Mouse (Mus musculus) liver, embryonic 16.5 days (tissue): ENCODE measurements around the gene Gtpbp3. TPM values are rescaled to one million over a fixed set of nuclear protein-coding genes. Genes with fewer than 3 reads are reported as not detected.

Experiments
- ATAC-seq: fragments of 200-750 bp; cut with Nextera tagmentation; 2 replicates; pipeline ENCODE4 v1.8.0; 2017; ENCODE audit warnings: low read depth, mild to moderate bottlenecking, moderate number of reproducible peaks, moderate library complexity
- H3K27ac ChIP-seq: fragments of 300-500 bp; sonication (generic); 2 replicates; pipeline ENCODE4 v1.5.1; 2014; ENCODE audit warnings: mild to moderate bottlenecking, low read length
- H3K27me3 ChIP-seq: fragments of 300-500 bp; sonication (generic); 2 replicates; pipeline ENCODE4 v1.6.1; 2014; ENCODE audit warnings: low read depth, low read length, mixed read lengths; ENCODE audit not compliant: control insufficient read depth, insufficient read depth
- H3K36me3 ChIP-seq: fragments of 300-500 bp; sonication (generic); 2 replicates; pipeline ENCODE4 v1.6.1; 2014; ENCODE audit warnings: mild to moderate bottlenecking; ENCODE audit not compliant: control insufficient read depth, insufficient read depth
- H3K4me1 ChIP-seq: fragments of 300-500 bp; sonication (generic); 2 replicates; pipeline ENCODE4 v1.6.1; 2014; ENCODE audit warnings: low read depth, low read length, mixed read lengths; ENCODE audit not compliant: control insufficient read depth
- H3K4me2 ChIP-seq: fragments of 300-500 bp; sonication (generic); 2 replicates; pipeline ENCODE4 v1.6.1; 2014; ENCODE audit warnings: low read depth, low read length, mixed read lengths
- H3K4me3 ChIP-seq: fragments of 300-500 bp; sonication (generic); 2 replicates; pipeline ENCODE4 v1.5.1; 2014; ENCODE audit warnings: low read depth, mild to moderate bottlenecking, low read length
- H3K9ac ChIP-seq: fragments of 300-500 bp; sonication (generic); 2 replicates; pipeline ENCODE4 v1.6.1; 2014; ENCODE audit warnings: low read depth, low read length
- H3K9me3 ChIP-seq: fragments of 300-500 bp; sonication (generic); replicated peaks from 2 replicates; pipeline ENCODE4 v1.6.1; 2016; ENCODE audit warnings: low read length; ENCODE audit not compliant: control insufficient read depth
- WGBS: fragments of 180-500 bp; shearing (Covaris S2); extraction: QIAGEN DNeasy Blood & Tissue Kit; methylation state at CpG from one replicate; pipeline ENCODE4 v1.1.7; 2014; ENCODE audit not compliant: insufficient replicate concordance; 5-methylcytosine and 5-hydroxymethylcytosine counted together
- polyA plus RNA-seq: library from polyadenylated mRNA; unstranded; fragments of >200 nt; fragmentation: Nextera tagmentation; extraction: Ambion mirVana; gene quantifications from 2 replicates; pipeline ENCODE4 v1.2.1, GENCODE M21; 2015

The Gtpbp3 gene
- polyA plus RNA-seq, 1 experiment from 2014 or later: 5.3 TPM

DNA sequence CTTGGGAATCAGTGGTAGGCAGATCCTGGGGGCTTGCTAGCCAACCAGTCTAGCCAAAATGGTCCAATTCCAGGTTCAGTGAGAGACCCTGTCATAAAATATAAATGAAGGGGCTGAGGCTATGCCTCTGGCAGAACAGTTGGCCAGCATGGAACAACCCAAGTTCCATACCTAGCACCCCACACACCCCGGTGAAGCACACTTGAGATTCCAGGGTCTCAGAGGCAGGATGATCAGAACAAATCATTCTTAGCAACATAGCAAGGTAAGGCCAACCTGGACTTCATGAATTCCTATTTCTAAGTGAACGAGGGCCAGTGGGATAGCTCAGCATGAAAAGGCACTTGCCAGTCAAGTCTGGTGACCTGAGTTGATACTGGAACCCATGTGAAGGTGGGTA lies 20.7 kb upstream of the Gtpbp3 start:
- Histone ChIP-seq H3K4me3 (no peak overlapping the region), H3K27me3 (no peaks in the 10 kb centered on the region), H3K4me1 (peaks cover 43% of the 10 kb centered on the region), H3K27ac (no peak overlapping the region), H3K4me2 (no peak overlapping the region), H3K36me3 (peaks cover 3% of the 10 kb centered on the region), H3K9ac (no peak overlapping the region), H3K9me3 (no peaks in the 10 kb centered on the region)
- no peak for ATAC-seq
- WGBS: 87% methylated on average over 2 of the region's 2 CpGs

DNA sequence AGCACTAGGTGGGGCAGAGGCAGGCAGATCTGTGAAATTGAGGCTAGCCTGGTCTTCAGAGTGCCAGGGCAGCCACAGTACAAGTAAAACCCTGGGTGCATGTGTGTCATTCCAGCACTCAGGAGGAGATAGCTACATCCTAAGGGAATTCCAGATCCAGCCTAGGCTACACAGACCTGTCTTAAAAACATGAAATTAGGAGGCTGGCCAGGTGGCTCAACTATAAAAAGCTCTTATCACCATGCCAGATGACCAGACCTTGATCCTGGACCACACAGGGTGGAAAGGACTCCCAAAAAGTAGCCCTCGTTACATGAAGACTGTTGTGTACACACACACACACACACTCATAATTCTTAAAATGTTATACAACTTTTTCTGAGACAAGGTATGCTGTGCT lies 19.9 kb upstream of the Gtpbp3 start:
- Histone ChIP-seq H3K27ac (no peak overlapping the region), H3K4me1 (peaks cover 37% of the 10 kb centered on the region)

GRCm38 (mm10) chr8:71468916-71469315 lies 19.0 kb upstream of the Gtpbp3 start, which contains the start of gene Dda1:
Dda1 (plus strand) TSS chr8:71469199.
- H3K27me3 ChIP-seq: no peaks in the 10 kb centered on the region
- H3K9ac ChIP-seq: peak within 1 kb of the TSS; percentile 91
- WGBS: 0% methylated on average over 50 of the region's 52 CpGs
- no peaks in the 10 kb centered on the region for H3K9me3 ChIP-seq
- H3K36me3 ChIP-seq: peaks cover 3% of the 10 kb centered on the region
- H3K27ac ChIP-seq: peak within 1 kb of the TSS; percentile 70
- peak; percentile 86 for ATAC-seq
- H3K4me3 ChIP-seq: peak within 1 kb of the TSS; percentile 93
- peaks cover 33% of the 10 kb centered on the region for H3K4me1 ChIP-seq
- H3K4me2 ChIP-seq: peak within 1 kb of the TSS; percentile 97

More for the DNA sequence above, 19.9 kb upstream of the Gtpbp3 start:
- no peaks in the 10 kb centered on the region for H3K9me3 ChIP-seq
- H3K4me2 ChIP-seq: no peak overlapping the region
- no peak overlapping the region for H3K4me3 ChIP-seq
- no peaks in the 10 kb centered on the region for H3K27me3 ChIP-seq
- H3K36me3 ChIP-seq: peaks cover 3% of the 10 kb centered on the region
- WGBS: 70% methylated on average over 1 of the region's 1 CpGs
- H3K9ac ChIP-seq: no peak overlapping the region
- ATAC-seq: no peak

DNA sequence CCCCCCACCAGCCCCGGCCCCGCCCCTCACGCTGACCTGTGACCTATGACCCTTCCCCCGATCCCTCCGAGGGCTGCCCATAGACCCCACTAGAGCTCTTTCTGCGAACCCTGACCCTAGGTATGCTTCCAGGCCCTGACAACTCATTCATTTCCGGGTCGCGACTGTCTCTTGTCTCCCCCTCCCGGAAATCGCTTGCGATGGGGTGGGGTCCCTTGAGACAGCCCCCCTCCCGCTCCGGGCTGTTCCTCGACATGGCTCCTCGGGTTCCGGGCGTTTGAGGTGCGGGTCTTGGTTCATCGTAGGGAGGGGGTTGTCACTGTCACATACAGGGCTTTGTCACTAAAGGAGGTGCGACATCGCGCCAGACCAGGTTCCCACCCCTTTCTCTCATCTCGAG lies 18.5 kb upstream of the Gtpbp3 start:
- no peak for ATAC-seq
- H3K4me1 ChIP-seq: peaks cover 28% of the 10 kb centered on the region
- peak overlapping the region; percentile 70 for H3K27ac ChIP-seq
- H3K9ac ChIP-seq: peak overlapping the region; percentile 91
- H3K36me3 ChIP-seq: peaks cover 3% of the 10 kb centered on the region
- no peaks in the 10 kb centered on the region for H3K27me3 ChIP-seq
- WGBS: under 1% methylated on average over 24 of the region's 24 CpGs
- peak overlapping the region; percentile 93 for H3K4me3 ChIP-seq
- H3K9me3 ChIP-seq: no peaks in the 10 kb centered on the region
- H3K4me2 ChIP-seq: peak overlapping the region; percentile 97

- WGBS: 83% methylated on average over 3 of the region's 3 CpGs
- Histone ChIP-seq H3K4me2 (peak overlapping the region; percentile 97), H3K9ac (peak overlapping the region; percentile 91), H3K9me3 (no peaks in the 10 kb centered on the region), H3K27me3 (no peaks in the 10 kb centered on the region), H3K36me3 (peaks cover 3% of the 10 kb centered on the region), H3K4me1 (peaks cover 26% of the 10 kb centered on the region), H3K4me3 (peak overlapping the region; percentile 93), H3K27ac (peak overlapping the region; percentile 70)
- no peak for ATAC-seq
Observed at GRCm38 (mm10) chr8:71470146-71470912, 17.6 kb upstream of the Gtpbp3 start.

DNA sequence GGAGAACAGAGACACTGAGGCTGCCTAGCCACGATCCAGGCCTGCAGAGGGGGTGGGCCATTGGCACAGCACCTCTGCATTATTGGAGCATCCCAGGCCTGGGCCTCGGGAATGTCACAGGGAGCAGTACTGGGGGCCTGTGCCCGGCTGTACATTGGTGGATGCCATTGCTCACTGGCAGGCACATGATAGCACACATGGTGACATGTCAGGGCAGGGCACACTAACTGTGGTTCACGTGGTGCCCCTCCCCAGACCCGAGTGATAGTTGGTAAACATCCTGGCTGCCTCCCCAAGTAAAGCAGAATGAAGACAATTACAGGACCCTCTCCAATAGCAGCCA lies 17.0 kb upstream of the Gtpbp3 start:
- Histone ChIP-seq H3K4me3 (no peak overlapping the region), H3K27ac (no peak overlapping the region), H3K27me3 (no peaks in the 10 kb centered on the region), H3K4me2 (no peak overlapping the region), H3K9me3 (no peaks in the 10 kb centered on the region), H3K4me1 (peaks cover 22% of the 10 kb centered on the region), H3K9ac (no peak overlapping the region), H3K36me3 (peaks cover 3% of the 10 kb centered on the region)
- ATAC-seq: no peak
- WGBS: 61% methylated on average over 5 of the region's 5 CpGs

GRCm38 (mm10) chr8:71471861-71472260 lies 16.0 kb upstream of the Gtpbp3 start:
- no peak overlapping the region for H3K27ac ChIP-seq
- no peak overlapping the region for H3K9ac ChIP-seq
- no peak overlapping the region for H3K4me3 ChIP-seq
- ATAC-seq: no peak
- H3K27me3 ChIP-seq: no peaks in the 10 kb centered on the region
- H3K36me3 ChIP-seq: peaks cover 3% of the 10 kb centered on the region
- peaks cover 24% of the 10 kb centered on the region for H3K4me1 ChIP-seq
- H3K4me2 ChIP-seq: no peak overlapping the region
- no peaks in the 10 kb centered on the region for H3K9me3 ChIP-seq
- 91% methylated on average over 17 of the region's 17 CpGs for WGBS

GRCm38 (mm10) chr8:71472601-71473386 lies 15.1 kb upstream of the Gtpbp3 start:
- no peak overlapping the region for H3K27ac ChIP-seq
- H3K9ac ChIP-seq: no peak overlapping the region
- H3K36me3 ChIP-seq: peaks cover 3% of the 10 kb centered on the region
- H3K4me1 ChIP-seq: peaks cover 28% of the 10 kb centered on the region
- no peaks in the 10 kb centered on the region for H3K27me3 ChIP-seq
- 84% methylated on average over 8 of the region's 8 CpGs for WGBS
- no peaks in the 10 kb centered on the region for H3K9me3 ChIP-seq
- no peak overlapping the region for H3K4me3 ChIP-seq
- no peak overlapping the region for H3K4me2 ChIP-seq
- ATAC-seq: no peak

- Histone ChIP-seq H3K9ac (no peak overlapping the region), H3K27ac (no peak overlapping the region), H3K9me3 (no peaks in the 10 kb centered on the region), H3K4me3 (no peak overlapping the region), H3K36me3 (peaks cover 3% of the 10 kb centered on the region), H3K4me2 (no peak overlapping the region), H3K4me1 (peaks cover 25% of the 10 kb centered on the region), H3K27me3 (no peaks in the 10 kb centered on the region)
- no peak for ATAC-seq
- 85% methylated on average over 18 of the region's 18 CpGs for WGBS
Observed at GRCm38 (mm10) chr8:71474344-71474743, 13.6 kb upstream of the Gtpbp3 start.
